Mouse (Mus musculus): ENCODE data around the gene Stk4.

Gene Stk4

GRCm38 (mm10) chr2:164128576-164129411 lies 58.7 kb downstream of the Stk4 start:
- no peak for DNase-seq

GRCm38 (mm10) chr2:164131586-164131985 lies 61.5 kb downstream of the Stk4 start:
- no peak for DNase-seq

- no peak for DNase-seq
These were observed 64.4 kb downstream of the Stk4 start for GRCm38 (mm10) chr2:164134563-164134962.

- no peak for DNase-seq
These were observed 65.2 kb downstream of the Stk4 start for GRCm38 (mm10) chr2:164135367-164135766.

GRCm38 (mm10) chr2:164136393-164136792 lies 66.3 kb downstream of the Stk4 start:
- no peak for DNase-seq

- DNase-seq = no peak
These were observed 67.6 kb downstream of the Stk4 start for GRCm38 (mm10) chr2:164137754-164138153.

GRCm38 (mm10) chr2:164142021-164142420 lies 71.9 kb downstream of the Stk4 start:
- no peak for DNase-seq

GRCm38 (mm10) chr2:164144025-164144424 lies 73.9 kb downstream of the Stk4 start:
- DNase-seq = no peak

GRCm38 (mm10) chr2:164144541-164144940 lies 74.4 kb downstream of the Stk4 start:
- DNase-seq = no peak

GRCm38 (mm10) chr2:164146556-164146955 lies 76.4 kb downstream of the Stk4 start:
- no peak for DNase-seq

GRCm38 (mm10) chr2:164150086-164150760 lies 80.1 kb downstream of the Stk4 start:
- no peak for DNase-seq

- no peak for DNase-seq
These were observed 82.2 kb downstream of the Stk4 start for GRCm38 (mm10) chr2:164152341-164152740.

GRCm38 (mm10) chr2:164154007-164154406 lies 83.9 kb downstream of the Stk4 start:
- DNase-seq = peak; percentile 73

- DNase-seq = no peak
These were observed 86.0 kb downstream of the Stk4 start for GRCm38 (mm10) chr2:164156158-164156557.

- no peak for DNase-seq
These were observed 88.7 kb downstream of the Stk4 start for GRCm38 (mm10) chr2:164158838-164159237.

- DNase-seq = no peak
These were observed 91.5 kb downstream of the Stk4 start for GRCm38 (mm10) chr2:164161515-164162055.

- DNase-seq = no peak
These were observed 94.8 kb downstream of the Stk4 start for GRCm38 (mm10) chr2:164164941-164165340.

GRCm38 (mm10) chr2:164167752-164168570 lies 97.8 kb downstream of the Stk4 start:
- no peak for DNase-seq

- DNase-seq = no peak
These were observed 98.4 kb downstream of the Stk4 start for GRCm38 (mm10) chr2:164168571-164168946.

- DNase-seq = no peak
These were observed 100.2 kb downstream of the Stk4 start for GRCm38 (mm10) chr2:164170326-164170725.

GRCm38 (mm10) chr2:164170902-164171301 lies 100.8 kb downstream of the Stk4 start, which contains the start of gene Kcns1:
Gene Kcns1 (minus strand): TSS chr2:164171113.
- DNase-seq = no peak

- DNase-seq = no peak
These were observed 103.3 kb downstream of the Stk4 start for GRCm38 (mm10) chr2:164173394-164173793.
